Mouse (Mus musculus) B cell, adult 67 days (primary cell): ENCODE data around the gene Olfr1389. TPM values are rescaled to one million over a fixed set of nuclear protein-coding genes. Genes with fewer than 3 reads are reported as not detected.

Experiments used
- total RNA-seq, 2 experiments: library from RNA; stranded (reverse); gene quantifications; 4 replicates each; pipeline ENCODE4 v1.2.4; 2023

Gene Olfr1389
- not detected for total RNA-seq

GRCm38 (mm10) chr11:49422767-49423166 is at the start of gene Olfr1389:
TSS of gene Olfr1389 (plus strand) at chr11:49423067.

GRCm38 (mm10) chr11:49436411-49436810 is 13.5 kb downstream of the Olfr1389 start, which contains the start of gene Olfr1388:
TSS of gene Olfr1388 (plus strand) at chr11:49436624.

GRCm38 (mm10) chr11:49455043-49455442 is 32.2 kb downstream of the Olfr1389 start, which contains the start of gene Olfr1387:
TSS of gene Olfr1387 (plus strand) at chr11:49455343.

GRCm38 (mm10) chr11:49464746-49465145 is 41.9 kb downstream of the Olfr1389 start, which contains the start of gene Olfr1386:
TSS of gene Olfr1386 (plus strand) at chr11:49465046.

Other genes with a start within 250 kb of the Olfr1389 start
- gene Btnl9, start 235.9 kb upstream of the Olfr1389 start, total RNA-seq: not detected
- 100 to 1,000 TPM; 127 to 140 TPM for gene Zfp62, start 219.8 kb upstream of the Olfr1389 start, total RNA-seq
- 100 to 1,000 TPM; 206 to 251 TPM for gene Mgat1, start 178.9 kb upstream of the Olfr1389 start, total RNA-seq
- 1 to 10 TPM; 1.2 to 1.5 TPM for gene Olfr1393, start 144.8 kb upstream of the Olfr1389 start, total RNA-seq
- under 1 TPM; 0.21 to 0.52 TPM for gene Olfr1392, start 137.8 kb upstream of the Olfr1389 start, total RNA-seq
- not detected for gene Olfr10, start 118.3 kb upstream of the Olfr1389 start, total RNA-seq
- gene Olfr1391, start 100.3 kb upstream of the Olfr1389 start, total RNA-seq: not detected
- gene Olfr1390, start 87.9 kb upstream of the Olfr1389 start, total RNA-seq: not detected
- under 1 TPM; 0.64 to 0.92 TPM for gene Olfr1388, start 13.6 kb downstream of the Olfr1389 start, total RNA-seq
- not detected for gene Olfr1387, start 32.3 kb downstream of the Olfr1389 start, total RNA-seq
- not detected for gene Olfr1386, start 42.0 kb downstream of the Olfr1389 start, total RNA-seq
- gene Olfr1385, start 66.0 kb downstream of the Olfr1389 start, total RNA-seq: not detected
- not detected for gene Olfr1384, start 83.7 kb downstream of the Olfr1389 start, total RNA-seq
- not detected for gene Olfr1383, start 96.6 kb downstream of the Olfr1389 start, total RNA-seq
- gene Olfr1382, start 105.2 kb downstream of the Olfr1389 start, total RNA-seq: not detected
- not detected for gene Olfr1381, start 120.4 kb downstream of the Olfr1389 start, total RNA-seq
- gene Olfr1380, start 133.8 kb downstream of the Olfr1389 start, total RNA-seq: not detected
- not detected for gene Flt4, start 186.2 kb downstream of the Olfr1389 start, total RNA-seq
- gene Scgb3a1, start 240.5 kb downstream of the Olfr1389 start, total RNA-seq: not detected